Mouse (Mus musculus): ENCODE measurements around the gene Prkab2. TPM values are rescaled to one million over a fixed set of nuclear protein-coding genes. Genes with fewer than 3 reads are reported as not detected.

Prkab2 gene
- polyA plus RNA-seq (2017; shearing (Covaris generic)) = 3.8 TPM

DNA sequence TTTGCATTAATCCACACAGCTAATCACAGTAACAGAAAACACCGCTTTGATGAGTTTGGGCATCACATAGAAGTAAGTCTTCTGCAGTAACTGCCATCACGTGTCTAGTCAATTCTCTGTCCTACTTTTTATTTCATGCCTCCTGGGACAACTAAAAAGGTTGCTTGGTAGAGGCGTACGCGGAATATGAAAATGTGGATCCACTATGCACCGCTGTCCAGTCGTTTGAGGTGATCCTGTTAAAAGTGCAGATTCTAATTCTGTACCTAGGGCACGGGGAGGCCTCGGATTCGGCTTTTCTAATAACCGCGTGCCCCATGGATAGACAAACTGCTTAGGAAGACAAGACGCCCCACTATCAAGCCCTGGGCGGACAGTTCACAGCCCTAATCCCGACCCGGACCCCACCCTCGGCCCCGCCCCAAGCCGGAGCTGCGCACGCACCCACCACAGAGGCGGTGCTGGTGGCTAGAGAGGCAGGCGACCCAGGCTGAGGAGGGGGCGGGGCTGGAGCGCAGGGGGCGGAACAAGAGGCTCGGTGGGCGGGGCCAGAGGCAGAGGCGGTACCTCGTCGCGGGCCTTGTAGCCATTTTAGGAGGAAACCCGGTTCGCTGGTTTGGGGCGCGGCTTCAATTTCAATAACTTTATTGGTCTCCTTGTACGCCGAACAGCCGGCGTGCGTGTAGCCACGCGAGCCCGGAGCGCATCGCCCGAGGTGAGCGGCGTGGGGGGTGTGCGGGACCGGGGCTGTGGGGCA, at the start of gene Prkab2:
Gene Prkab2, plus strand, starts transcription at position 539 of the 757 bp plus-strand sequence.

GRCm38 (mm10) chr3:97609845-97610410, 48.1 kb upstream of the Prkab2 start, which contains the start of gene Chd1l:
TSS of gene Chd1l (minus strand) at chr3:97610203.

DNA sequence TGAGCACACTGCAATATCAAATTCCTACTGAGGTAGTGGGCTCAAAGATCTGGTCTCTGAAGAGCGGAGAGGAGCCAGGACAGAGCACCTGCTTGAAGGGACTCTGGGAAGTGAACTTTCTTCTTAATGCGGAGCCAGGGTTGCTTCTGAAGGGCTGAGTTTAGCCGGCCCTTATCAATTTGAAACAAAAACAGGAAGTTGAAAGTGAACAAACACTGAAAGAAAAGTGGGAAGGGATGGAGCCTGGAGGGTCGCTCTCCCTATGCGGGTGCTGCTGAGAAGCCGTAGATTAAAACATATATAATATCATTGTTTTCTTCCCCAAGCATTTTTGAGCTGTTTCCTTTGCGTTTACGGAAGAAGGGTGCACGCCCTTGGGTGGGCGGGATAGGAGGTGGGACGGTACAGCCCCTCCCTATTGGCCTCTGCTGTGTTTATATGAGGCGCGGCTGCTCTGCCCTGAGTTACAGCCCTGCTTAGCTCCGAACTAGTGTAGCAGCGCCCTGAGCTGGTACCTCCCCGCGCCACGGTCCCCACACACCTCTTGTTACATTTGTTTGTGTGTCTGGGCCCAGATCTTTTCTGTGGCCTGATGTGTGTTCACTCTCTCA, 29.5 kb upstream of the Prkab2 start, which contains the start of gene Fmo5:
Gene Fmo5, plus strand, starts transcription at position 414 of the 611 bp plus-strand sequence.

DNA sequence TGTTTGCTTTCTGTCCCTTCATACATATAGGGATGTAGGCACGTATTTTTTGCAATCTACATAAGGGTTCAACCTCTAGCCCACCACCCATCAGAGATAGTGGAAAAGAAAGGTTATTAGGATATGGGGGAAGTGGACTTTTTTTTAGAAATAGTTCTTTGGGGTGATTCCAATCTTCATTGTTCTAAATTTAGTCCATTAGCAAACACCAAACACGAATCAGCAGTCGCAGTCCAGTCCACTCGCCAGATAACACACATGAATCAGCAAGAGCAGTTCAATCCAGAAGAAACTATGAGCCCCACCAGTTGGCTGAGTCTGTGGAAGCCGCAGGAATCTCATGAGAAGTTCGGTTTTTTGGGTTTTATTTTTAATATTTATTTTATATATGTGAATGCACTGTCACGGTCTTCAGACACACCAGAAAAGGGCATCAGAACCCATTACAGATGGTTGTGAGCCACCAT, 16.7 kb downstream of the Prkab2 start, which contains the start of gene Gm17651:
Gene Gm17651, minus strand, starts transcription at position 51 of the 467 bp plus-strand sequence.

Other genes starting within 250 kb of the Prkab2 start
- not detected for gene Olfr1402, start 236.2 kb upstream of the Prkab2 start, polyA plus RNA-seq (2017; shearing (Covaris generic))
- gene Chd1l, start 48.0 kb upstream of the Prkab2 start, polyA plus RNA-seq (2017; shearing (Covaris generic)) = 30.9 TPM
- 15.4 TPM for gene Fmo5, start 29.4 kb upstream of the Prkab2 start, polyA plus RNA-seq (2017; shearing (Covaris generic))
- gene Gm17651, start 16.5 kb downstream of the Prkab2 start, polyA plus RNA-seq (2017; shearing (Covaris generic)) = not detected
- 29.1 TPM for gene Pde4dip, start 230.5 kb downstream of the Prkab2 start, polyA plus RNA-seq (2017; shearing (Covaris generic))
- gene Sec22b, start 243.0 kb downstream of the Prkab2 start, polyA plus RNA-seq (2017; shearing (Covaris generic)) = 114 TPM